Mouse (Mus musculus): ENCODE data around the gene Slx1b. TPM values are rescaled to one million over a fixed set of nuclear protein-coding genes. Genes with fewer than 3 reads are reported as not detected.
A peak's percentile ranks its signal among the peaks of the same experiment; 100 is the strongest.

The Slx1b gene
- total RNA-seq, 1 experiment, result 22.3 TPM

DNA sequence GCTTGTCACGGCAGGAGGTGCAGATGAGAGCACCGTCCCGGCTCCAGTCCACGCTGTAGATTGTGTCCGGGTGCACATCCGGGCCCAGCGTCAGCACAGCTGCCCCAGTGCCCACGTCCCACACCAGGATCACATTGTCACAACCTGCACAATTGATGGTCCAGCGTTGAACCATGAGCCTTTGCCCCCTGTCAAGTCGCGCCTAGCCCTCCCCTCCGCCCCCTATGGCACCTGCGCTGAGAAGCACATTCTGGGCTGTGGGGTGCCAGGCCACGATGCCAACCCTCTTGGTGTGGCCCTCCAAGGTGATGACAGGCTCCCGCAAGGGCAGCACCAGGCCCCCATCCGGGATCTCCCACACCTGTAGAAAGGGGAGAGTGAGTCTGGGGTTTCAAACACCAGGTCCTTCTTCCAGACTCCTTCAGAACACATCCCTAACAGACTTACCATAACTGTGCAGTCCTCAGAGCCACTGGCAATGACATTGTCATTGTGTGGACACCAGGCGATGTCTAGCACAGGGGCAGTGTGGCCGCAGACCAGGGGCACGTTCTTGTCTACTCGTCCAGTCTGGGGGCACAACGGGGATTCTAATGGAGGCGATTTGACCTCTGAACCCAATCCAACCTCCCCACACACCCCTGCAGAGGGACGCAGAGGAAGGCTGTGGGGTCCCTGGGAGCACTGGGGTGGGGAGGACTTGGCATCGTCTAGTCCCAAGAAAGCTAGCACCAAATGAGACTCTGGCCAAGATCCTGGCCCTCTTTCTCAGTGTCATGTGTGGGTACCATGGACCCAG lies 6.2 kb upstream of the Slx1b start:
- no peak for TF ChIP-seq ZNF384 (IDR thresholded peaks at IDR 0.05; ENCODE audit: low read depth, low read length)
- TF ChIP-seq HCFC1 (IDR thresholded peaks at IDR 0.05; ENCODE audit: borderline replicate concordance, insufficient read depth, low read length), result no peak
- TF ChIP-seq CHD2 (IDR thresholded peaks at IDR 0.05; ENCODE audit: low read depth, low read length), result no peak
- no peak for TF ChIP-seq MAFK (IDR thresholded peaks at IDR 0.05; ENCODE audit: insufficient read depth, low read depth, low read length)
- no peak for TF ChIP-seq ZC3H11A (IDR thresholded peaks at IDR 0.05; ENCODE audit: borderline replicate concordance, low read depth, low read length)
- peak overlapping the region in 1 of 2 experiments; percentile 11; a peak in 1 of 4 replicates for H3K4me3 ChIP-seq (ENCODE audit: insufficient read depth in 1 of 2, low read depth in 1 of 2, low read length in 2 of 2, poor library complexity in 1 of 2, severe bottlenecking in 1 of 2)
- peaks cover 3 to 13% of the 10 kb centered on the region in 2 experiments; a peak in 1 of 4 replicates for H3K4me1 ChIP-seq (ENCODE audit: control insufficient read depth in 2 of 2, insufficient read depth in 2 of 2, low read length in 2 of 2, poor library complexity in 1 of 2)
- in situ Hi-C loops (cut with MboI; ENCODE audit: low sequenced_read_pairs in 2 of 2, unreplicated experiment in 2 of 2), result no loop called here
- H3K9me3 ChIP-seq (ENCODE audit: control insufficient read depth, insufficient read depth, low read depth, low read length), result no peaks in the 10 kb centered on the region
- peaks cover 11% of the 10 kb centered on the region for H3K36me3 ChIP-seq (ENCODE audit: control insufficient read depth, insufficient read depth, low read length, poor library complexity, severe bottlenecking)
- H3K27ac ChIP-seq (ENCODE audit: insufficient read depth, low read depth, low read length, poor library complexity, severe bottlenecking), result no peak overlapping the region
- H3K9ac ChIP-seq (ENCODE audit: insufficient read depth, low read depth, low read length, poor library complexity, severe bottlenecking), result no peak overlapping the region
- DNase-seq (ENCODE audit: low read depth, low spot score), result no peak

DNA sequence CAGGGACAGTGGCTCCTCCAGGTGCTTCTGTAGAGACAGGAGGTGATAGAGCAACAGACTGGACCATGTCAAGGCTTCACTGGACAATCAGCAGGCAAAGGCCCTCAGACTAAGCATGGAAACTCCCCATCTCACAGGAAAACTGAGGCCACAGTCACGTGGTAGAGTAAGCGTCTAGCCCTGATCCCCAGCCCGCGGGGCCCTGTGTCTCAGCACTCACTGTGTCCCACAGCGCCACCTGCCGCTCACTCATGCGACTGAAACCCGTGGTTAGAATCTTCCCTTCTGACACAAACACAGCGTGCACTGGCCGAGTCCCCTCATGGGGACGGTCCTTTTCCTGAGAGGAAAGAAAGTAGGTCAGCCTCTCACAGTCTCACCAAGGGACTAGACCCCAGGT lies 5.5 kb upstream of the Slx1b start:
- TF ChIP-seq HCFC1 (IDR thresholded peaks at IDR 0.05; ENCODE audit: borderline replicate concordance, insufficient read depth, low read length) (0 out of 2 replicates have a peak, but pooled peaks have one; percentile 43), ZNF384 (IDR thresholded peaks at IDR 0.05; ENCODE audit: low read depth, low read length) (no peak)
- H3K4me1 ChIP-seq (ENCODE audit: control insufficient read depth in 2 of 2, insufficient read depth in 2 of 2, low read length in 2 of 2, poor library complexity in 1 of 2), result peaks cover 3 to 13% of the 10 kb centered on the region in 2 experiments; a peak in 1 of 4 replicates

DNA sequence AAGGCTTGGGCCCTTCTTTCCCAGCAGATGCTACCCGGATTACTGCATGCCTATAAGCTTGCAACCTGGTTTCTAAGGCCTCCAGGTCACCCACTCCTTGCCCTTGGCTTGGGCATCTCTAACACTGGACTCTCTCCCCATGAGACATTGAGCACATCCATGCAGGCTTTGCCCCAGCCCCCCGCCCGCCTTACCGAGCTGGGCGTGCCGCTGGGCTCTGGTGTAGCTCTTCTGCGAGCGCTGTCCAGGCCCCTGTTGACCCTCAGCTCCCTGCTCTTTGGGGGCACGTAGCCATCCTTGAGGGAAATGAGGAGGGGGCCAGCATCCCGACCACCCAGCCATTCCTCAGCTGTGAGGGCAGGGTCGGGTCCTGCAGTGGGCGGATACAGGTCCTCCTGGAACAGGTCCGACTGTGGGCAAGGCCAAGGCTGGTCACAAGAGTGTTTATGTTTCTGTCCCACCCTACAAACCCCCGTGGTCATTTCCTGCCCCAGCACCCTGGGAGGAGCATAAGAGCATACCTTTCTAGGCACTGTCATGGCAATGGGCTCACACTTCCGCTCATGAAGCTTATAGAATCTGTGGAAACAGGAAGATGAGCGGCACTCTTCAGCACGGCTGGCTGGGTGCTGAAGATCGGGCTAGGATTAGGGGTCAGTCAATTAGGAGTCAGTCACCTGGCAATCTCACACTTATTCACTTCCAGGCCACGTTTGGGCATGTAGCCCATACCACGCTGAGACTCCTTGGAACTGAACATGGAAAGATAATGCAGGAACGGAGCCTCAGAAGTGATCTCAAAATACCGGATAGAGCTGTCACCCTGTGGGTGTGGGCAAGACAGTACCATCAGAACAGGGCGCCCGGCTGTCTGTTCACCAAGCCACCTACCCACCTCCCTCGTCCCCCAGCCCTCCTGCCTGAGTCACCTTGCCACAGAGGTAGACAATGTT lies 4.8 kb upstream of the Slx1b start:
- in situ Hi-C loops (cut with MboI; ENCODE audit: low sequenced_read_pairs in 2 of 2, unreplicated experiment in 2 of 2), result no loop called here
- H3K4me1 ChIP-seq (ENCODE audit: control insufficient read depth in 2 of 2, insufficient read depth in 2 of 2, low read length in 2 of 2, poor library complexity in 1 of 2), result peaks cover 3 to 13% of the 10 kb centered on the region in 2 experiments; a peak in 1 of 4 replicates
- DNase-seq (ENCODE audit: low read depth, low spot score), result no peak
- H3K27ac ChIP-seq (ENCODE audit: insufficient read depth, low read depth, low read length, poor library complexity, severe bottlenecking), result no peak overlapping the region
- no peak for TF ChIP-seq ZC3H11A (IDR thresholded peaks at IDR 0.05; ENCODE audit: borderline replicate concordance, low read depth, low read length)
- H3K9me3 ChIP-seq (ENCODE audit: control insufficient read depth, insufficient read depth, low read depth, low read length), result no peaks in the 10 kb centered on the region
- peaks cover 11% of the 10 kb centered on the region for H3K36me3 ChIP-seq (ENCODE audit: control insufficient read depth, insufficient read depth, low read length, poor library complexity, severe bottlenecking)
- H3K4me3 ChIP-seq (ENCODE audit: insufficient read depth in 1 of 2, low read depth in 1 of 2, low read length in 2 of 2, poor library complexity in 1 of 2, severe bottlenecking in 1 of 2), result no peak overlapping the region
- peak overlapping the region; percentile 21; the same call in 1 of the 2 replicates for H3K9ac ChIP-seq (ENCODE audit: insufficient read depth, low read depth, low read length, poor library complexity, severe bottlenecking)

More for the DNA sequence above, 5.5 kb upstream of the Slx1b start:
- in situ Hi-C loops (cut with MboI; ENCODE audit: low sequenced_read_pairs in 2 of 2, unreplicated experiment in 2 of 2), result no loop called here
- peak overlapping the region in 1 of 2 experiments; percentile 11; a peak in 1 of 4 replicates for H3K4me3 ChIP-seq (ENCODE audit: insufficient read depth in 1 of 2, low read depth in 1 of 2, low read length in 2 of 2, poor library complexity in 1 of 2, severe bottlenecking in 1 of 2)
- H3K27ac ChIP-seq (ENCODE audit: insufficient read depth, low read depth, low read length, poor library complexity, severe bottlenecking), result no peak overlapping the region
- H3K9me3 ChIP-seq (ENCODE audit: control insufficient read depth, insufficient read depth, low read depth, low read length), result no peaks in the 10 kb centered on the region
- H3K9ac ChIP-seq (ENCODE audit: insufficient read depth, low read depth, low read length, poor library complexity, severe bottlenecking), result peak overlapping the region; percentile 21; the same call in 1 of the 2 replicates
- DNase-seq (ENCODE audit: low read depth, low spot score), result peak; percentile 91
- peaks cover 11% of the 10 kb centered on the region for H3K36me3 ChIP-seq (ENCODE audit: control insufficient read depth, insufficient read depth, low read length, poor library complexity, severe bottlenecking)

DNA sequence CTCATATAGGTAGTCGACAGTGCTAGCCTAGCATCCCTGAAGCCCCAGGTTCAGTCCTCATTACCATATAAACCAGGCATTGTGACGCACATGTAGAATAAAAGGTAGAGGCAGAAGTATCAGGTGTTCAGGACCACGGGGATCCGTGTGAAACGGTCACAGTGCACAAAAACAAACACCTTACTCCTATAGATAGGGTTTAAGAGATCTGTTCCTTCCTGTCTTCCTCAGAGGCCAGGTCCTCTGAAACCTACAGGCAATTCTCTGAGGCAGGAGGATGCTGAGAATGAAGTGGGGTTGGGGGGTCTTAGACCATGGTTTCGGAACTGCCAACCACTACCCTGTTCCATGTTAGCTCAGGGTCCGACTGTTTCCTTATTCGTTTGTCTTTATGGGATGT lies 2.3 kb upstream of the Slx1b start:
- Histone ChIP-seq H3K36me3 (ENCODE audit: control insufficient read depth, insufficient read depth, low read length, poor library complexity, severe bottlenecking) (peaks cover 13% of the 10 kb centered on the region), H3K27ac (ENCODE audit: insufficient read depth, low read depth, low read length, poor library complexity, severe bottlenecking) (no peak overlapping the region), H3K4me3 (ENCODE audit: insufficient read depth in 1 of 2, low read depth in 1 of 2, low read length in 2 of 2, poor library complexity in 1 of 2, severe bottlenecking in 1 of 2) (no peak overlapping the region), H3K4me1 (ENCODE audit: control insufficient read depth in 2 of 2, insufficient read depth in 2 of 2, low read length in 2 of 2, poor library complexity in 1 of 2) (peaks cover 3 to 10% of the 10 kb centered on the region in 2 experiments; a peak in 2 of 4 replicates), H3K9me3 (ENCODE audit: control insufficient read depth, insufficient read depth, low read depth, low read length) (no peaks in the 10 kb centered on the region), H3K9ac (ENCODE audit: insufficient read depth, low read depth, low read length, poor library complexity, severe bottlenecking) (no peak overlapping the region)
- in situ Hi-C loops (cut with MboI; ENCODE audit: low sequenced_read_pairs in 2 of 2, unreplicated experiment in 2 of 2), result no loop called here
- TF ChIP-seq ZC3H11A (IDR thresholded peaks at IDR 0.05; ENCODE audit: borderline replicate concordance, low read depth, low read length) (no peak), HCFC1 (IDR thresholded peaks at IDR 0.05; ENCODE audit: borderline replicate concordance, insufficient read depth, low read length) (no peak), ZNF384 (IDR thresholded peaks at IDR 0.05; ENCODE audit: low read depth, low read length) (no peak), CHD2 (IDR thresholded peaks at IDR 0.05; ENCODE audit: low read depth, low read length) (no peak), MAFK (IDR thresholded peaks at IDR 0.05; ENCODE audit: insufficient read depth, low read depth, low read length) (no peak)
- no peak for DNase-seq (ENCODE audit: low read depth, low spot score)

Measured in ES-E14 (cell line).